23 mouse cellular contexts compared by ENCODE assay signal in genomic region chr7:73428525-73428924, GRCm38 (mm10). TPM values are rescaled to one million over a fixed set of nuclear protein-coding genes. Genes with fewer than 3 reads are reported as not detected.
DNase-seq lines count a peak whose midpoint lies in the region; ATAC-seq and TF ChIP-seq lines count a peak whose summit lies in the region.
"Had no signal": no experiment of that assay in that cellular context is flagged by ENCODE, and none has a peak within 500 bp of the region (broad histone marks: within the 10 kb centered on the region; RNA-seq: fewer than 3 reads in every experiment).

No protein-coding gene starts in this region.

- H3K36me3 ChIP-seq in embryonic facial prominence, embryonic 13.5 days = peaks cover 57% of the 10 kb centered on the region
- peaks cover 72% of the 10 kb centered on the region for H3K36me3 ChIP-seq in embryonic facial prominence, embryonic 10.5 days (replicated peaks)
- H3K36me3 ChIP-seq in intestine, postnatal 0 days (ENCODE audit: control insufficient read depth, insufficient read depth) = peaks cover 50% of the 10 kb centered on the region
- peaks cover 19% of the 10 kb centered on the region for H3K36me3 ChIP-seq in intestine, embryonic 15.5 days
- peaks cover 36% of the 10 kb centered on the region for H3K36me3 ChIP-seq in liver, embryonic 14.5 days (replicated peaks; ENCODE audit: control insufficient read depth, insufficient read depth, low read depth)
- H3K36me3 ChIP-seq in liver, embryonic 11.5 days (ENCODE audit: control insufficient read depth, insufficient read depth, low read length) = peaks cover 31% of the 10 kb centered on the region

- 86% methylated on average over 3 of the region's 3 CpGs for WGBS in embryonic facial prominence, embryonic 13.5 days
- 91% methylated on average over 3 of the region's 3 CpGs for WGBS in embryonic facial prominence, embryonic 10.5 days
- 72% methylated on average over 3 of the region's 3 CpGs for WGBS in intestine, postnatal 0 days
- WGBS in intestine, embryonic 15.5 days = 76% methylated on average over 3 of the region's 3 CpGs
- 55% methylated on average over 3 of the region's 3 CpGs for WGBS in liver, embryonic 14.5 days (ENCODE audit: insufficient replicate concordance)
- 72% methylated on average over 3 of the region's 3 CpGs for WGBS in liver, embryonic 11.5 days

- no peaks in the 10 kb centered on the region for H3K9me3 ChIP-seq in embryonic facial prominence, embryonic 13.5 days
- H3K9me3 ChIP-seq in embryonic facial prominence, embryonic 10.5 days = no peaks in the 10 kb centered on the region
- no peaks in the 10 kb centered on the region for H3K9me3 ChIP-seq in intestine, postnatal 0 days (ENCODE audit: control insufficient read depth)
- H3K9me3 ChIP-seq in intestine, embryonic 15.5 days = no peaks in the 10 kb centered on the region
- H3K9me3 ChIP-seq in liver, embryonic 14.5 days (ENCODE audit: control insufficient read depth, low read length) = no peaks in the 10 kb centered on the region
- H3K9me3 ChIP-seq in liver, embryonic 11.5 days (ENCODE audit: control insufficient read depth, low read length) = no peaks in the 10 kb centered on the region
- H3K9me3 ChIP-seq: forebrain, embryonic 13.5 days; forebrain, embryonic 15.5 days; G1E had no signal

- no peak overlapping the region for H3K4me2 ChIP-seq in embryonic facial prominence, embryonic 13.5 days
- H3K4me2 ChIP-seq in intestine, postnatal 0 days (replicated peaks; ENCODE audit: low read depth) = no peak overlapping the region
- no peak overlapping the region for H3K4me2 ChIP-seq in intestine, embryonic 15.5 days (replicated peaks)
- H3K4me2 ChIP-seq in liver, embryonic 14.5 days (ENCODE audit: low read depth) = no peak overlapping the region
- no peak overlapping the region for H3K4me2 ChIP-seq in liver, embryonic 11.5 days
- H3K4me2 ChIP-seq: forebrain, embryonic 13.5 days; forebrain, embryonic 15.5 days had no signal

- DNase-seq in embryonic facial prominence, embryonic 10.5 days (ENCODE audit: low spot score) = no peak
- DNase-seq in liver, embryonic 14.5 days (ENCODE audit: low read depth in 3 of 3, low spot score in 3 of 3) = no peak
- no peak for DNase-seq in liver, embryonic 11.5 days (ENCODE audit: low spot score)
- no peak for DNase-seq in gastrocnemius, adult 2 months
- DNase-seq: adrenal gland, adult 8-10 months; adrenal gland, postnatal 14 days; adrenal gland, postnatal 36 days; B cell, adult 2 months; cerebellum, adult 11-12 months; cerebellum, adult 2 months; cerebellum, adult 9-10 months; cerebellum, postnatal 10 days; cerebellum, postnatal 25 days had no signal

- no peak overlapping the region for H3K9ac ChIP-seq in embryonic facial prominence, embryonic 13.5 days
- no peak overlapping the region for H3K9ac ChIP-seq in intestine, postnatal 0 days (ENCODE audit: low read depth, low read length)
- H3K9ac ChIP-seq in intestine, embryonic 15.5 days = no peak overlapping the region
- H3K9ac ChIP-seq in liver, embryonic 14.5 days (replicated peaks) = no peak overlapping the region
- H3K9ac ChIP-seq in liver, embryonic 11.5 days (ENCODE audit: low read depth, low read length) = no peak overlapping the region
- H3K9ac ChIP-seq: forebrain, embryonic 13.5 days; forebrain, embryonic 15.5 days had no signal

- peaks cover 5% of the 10 kb centered on the region; the same call in 1 of the 2 replicates for H3K4me1 ChIP-seq in embryonic facial prominence, embryonic 13.5 days
- H3K4me1 ChIP-seq in embryonic facial prominence, embryonic 10.5 days = peaks cover 17% of the 10 kb centered on the region
- no peaks in the 10 kb centered on the region for H3K4me1 ChIP-seq in intestine, postnatal 0 days (replicated peaks; ENCODE audit: control insufficient read depth, insufficient read depth, low read length)
- 0 out of 2 replicates have a peak, but pooled peaks cover 5% of the 10 kb centered on the region for H3K4me1 ChIP-seq in intestine, embryonic 15.5 days (replicated peaks)
- no peaks in the 10 kb centered on the region for H3K4me1 ChIP-seq in liver, embryonic 14.5 days (replicated peaks; ENCODE audit: control insufficient read depth in 2 of 2, insufficient read depth in 2 of 2, low read length in 1 of 2)
- no peaks in the 10 kb centered on the region; the same call in 1 of the 2 replicates for H3K4me1 ChIP-seq in liver, embryonic 11.5 days (replicated peaks; ENCODE audit: control insufficient read depth, insufficient read depth, low read length)

- no peak overlapping the region for H3K4me3 ChIP-seq in embryonic facial prominence, embryonic 13.5 days
- H3K4me3 ChIP-seq in embryonic facial prominence, embryonic 10.5 days = no peak overlapping the region
- no peak overlapping the region for H3K4me3 ChIP-seq in intestine, postnatal 0 days (ENCODE audit: low read depth, low read length)
- H3K4me3 ChIP-seq in intestine, embryonic 15.5 days (replicated peaks) = no peak overlapping the region
- H3K4me3 ChIP-seq in liver, embryonic 14.5 days (ENCODE audit: insufficient read depth in 1 of 2, low read depth in 2 of 2, low read length in 2 of 2) = no peak overlapping the region
- no peak overlapping the region for H3K4me3 ChIP-seq in liver, embryonic 11.5 days (ENCODE audit: low read depth, low read length)
- H3K4me3 ChIP-seq in gastrocnemius, adult 2 months = no peak overlapping the region
- H3K4me3 ChIP-seq: forebrain, embryonic 13.5 days; forebrain, embryonic 15.5 days had no signal

- no peak for TF ChIP-seq CTCF in intestine, postnatal 0 days (IDR thresholded peaks at IDR 0.05; ENCODE audit: low read depth)
- TF ChIP-seq CTCF in liver, embryonic 14.5 days (IDR thresholded peaks at IDR 0.05; ENCODE audit: low read depth) = 0 out of 2 replicates have a peak, but pooled peaks have one; percentile 13
- no peak for TF ChIP-seq CTCF in gastrocnemius, adult 2 months (IDR thresholded peaks at IDR 0.05)

- H3K27ac ChIP-seq in embryonic facial prominence, embryonic 13.5 days = peak overlapping the region; percentile 11; the same call in 1 of the 2 replicates
- no peak overlapping the region for H3K27ac ChIP-seq in embryonic facial prominence, embryonic 10.5 days (replicated peaks)
- H3K27ac ChIP-seq in intestine, postnatal 0 days (ENCODE audit: low read depth, low read length) = 0 out of 2 replicates have a peak overlapping the region, but pooled peaks have one; percentile 11
- no peak overlapping the region for H3K27ac ChIP-seq in intestine, embryonic 15.5 days
- H3K27ac ChIP-seq in liver, embryonic 14.5 days = no peak overlapping the region
- H3K27ac ChIP-seq in liver, embryonic 11.5 days (ENCODE audit: low read depth, low read length) = no peak overlapping the region
- no peak overlapping the region for H3K27ac ChIP-seq in gastrocnemius, adult 2 months
- H3K27ac ChIP-seq: forebrain, embryonic 13.5 days; forebrain, embryonic 15.5 days had no signal

- no peaks in the 10 kb centered on the region for H3K27me3 ChIP-seq in embryonic facial prominence, embryonic 13.5 days
- H3K27me3 ChIP-seq in embryonic facial prominence, embryonic 10.5 days (replicated peaks; ENCODE audit: low read depth, poor library complexity, severe bottlenecking) = no peaks in the 10 kb centered on the region
- no peaks in the 10 kb centered on the region for H3K27me3 ChIP-seq in intestine, postnatal 0 days (replicated peaks; ENCODE audit: control insufficient read depth, insufficient read depth, low read length)
- H3K27me3 ChIP-seq in intestine, embryonic 15.5 days (replicated peaks) = no peaks in the 10 kb centered on the region
- no peaks in the 10 kb centered on the region for H3K27me3 ChIP-seq in liver, embryonic 14.5 days (ENCODE audit: control insufficient read depth, insufficient read depth, low read length)
- no peaks in the 10 kb centered on the region for H3K27me3 ChIP-seq in liver, embryonic 11.5 days (replicated peaks; ENCODE audit: control insufficient read depth, insufficient read depth, low read length)
- H3K27me3 ChIP-seq: CH12.LX; forebrain, embryonic 13.5 days; forebrain, embryonic 15.5 days; Patski had no signal

- no peak for ATAC-seq in embryonic facial prominence, embryonic 13.5 days (ENCODE audit: insufficient number of reproducible peaks, insufficient read depth, low FRiP score, low TSS enrichment, low read depth)
- no peak for ATAC-seq in intestine, postnatal 0 days
- ATAC-seq in intestine, embryonic 15.5 days = no peak
- ATAC-seq in liver, embryonic 14.5 days (ENCODE audit: insufficient read depth) = no peak
- ATAC-seq in liver, embryonic 11.5 days (replicated peaks; ENCODE audit: low FRiP score) = no peak
- ATAC-seq: activated CD4-positive, CD25-positive, alpha-beta regulatory T cell, adult 4 months; CD4-positive, CD25-positive, alpha-beta regulatory T cell, adult 4 months; forebrain, embryonic 13.5 days; forebrain, embryonic 15.5 days; Patski had no signal

- TF ChIP-seq EP300 in liver, embryonic 14.5 days (IDR thresholded peaks at IDR 0.05; ENCODE audit: low read depth) = no peak

- intact Hi-C loops in gastrocnemius, adult 2 months (cut with DNase I) = no loop called here

RNA-seq across cellular contexts. Expression of gene Rgma, which starts 53.2 kb away (rescaled TPM):
- polyA plus RNA-seq in embryonic facial prominence, embryonic 13.5 days (2015; fragmentation: Nextera tagmentation; extraction: Ambion mirVana) = 21.8 and 23.6 TPM in 2 replicates
- 23.4 and 26.5 TPM in 2 replicates for polyA plus RNA-seq in embryonic facial prominence, embryonic 10.5 days (2016; fragmentation: Nextera tagmentation; extraction: Ambion mirVana)
- polyA plus RNA-seq in intestine, postnatal 0 days (2015; fragmentation: Nextera tagmentation; extraction: Ambion mirVana) = 4.9 and 6.0 TPM in 2 replicates
- polyA plus RNA-seq in intestine, embryonic 15.5 days (2015; fragmentation: Nextera tagmentation; extraction: Ambion mirVana) = 7.4 TPM in 2 replicates
- 0.06 and 0.32 TPM in 2 replicates for polyA plus RNA-seq in liver, embryonic 14.5 days (2012; rRNA removed)
- 0.05 TPM in 1 of 2 replicates, not detected in the other for polyA plus RNA-seq in liver, embryonic 14.5 days (2014; fragmentation: Nextera tagmentation; extraction: Ambion mirVana)
- 2.8 and 3.0 TPM in 2 replicates for polyA plus RNA-seq in liver, embryonic 11.5 days (2014; fragmentation: Nextera tagmentation; extraction: Ambion mirVana)
- 10 to 100 TPM; 46.1 to 52.4 TPM for total RNA-seq in gastrocnemius, adult 2 months (2021)
- polyA plus RNA-seq: activated CD4-positive, CD25-positive, alpha-beta regulatory T cell, adult 4 months; CD4-positive, CD25-positive, alpha-beta regulatory T cell, adult 4 months; G1E had no signal

Comparison
In these comparisons a context has a peak if more than half of its experiments do, and no peak if none do; other contexts are left out.
1. H3K27ac ChIP-seq: peak in embryonic facial prominence, embryonic 13.5 days (single experiment) and intestine, postnatal 0 days (single experiment); none in embryonic facial prominence, embryonic 10.5 days (single experiment), intestine, embryonic 15.5 days (single experiment), liver, embryonic 14.5 days (single experiment), liver, embryonic 11.5 days (single experiment) and gastrocnemius, adult 2 months (single experiment).